Mouse (Mus musculus) gastrocnemius, postnatal 14 days (tissue): ENCODE data around the gene Ccdc162. TPM values are rescaled to one million over a fixed set of nuclear protein-coding genes. Genes with fewer than 3 reads are reported as not detected.
"Not testable (repeated sequence)": the region's sequence is repeated elsewhere in the genome, so short reads cannot be mapped to it uniquely, and the experiment has no call there.

Experiments
- DNase-seq: peaks from one replicate; pipeline ENCODE4 v3.0.0; 2021; ENCODE audit warnings: mixed read lengths
- intact Hi-C: fragments of 180-260 bp; cut with DNase I; formaldehyde crosslinking; loops from one replicate; pipeline ENCODE4 v1.15.1; 2025; ENCODE audit warnings: low total_unique reads
- total RNA-seq, 2 experiments: library from RNA; stranded (reverse); gene quantifications; 2 replicates each; pipeline ENCODE4 v1.2.3; 2021

Gene Ccdc162
- total RNA-seq, 2 experiments from 2014 or later, result 0.64 to 0.66 TPM

DNA sequence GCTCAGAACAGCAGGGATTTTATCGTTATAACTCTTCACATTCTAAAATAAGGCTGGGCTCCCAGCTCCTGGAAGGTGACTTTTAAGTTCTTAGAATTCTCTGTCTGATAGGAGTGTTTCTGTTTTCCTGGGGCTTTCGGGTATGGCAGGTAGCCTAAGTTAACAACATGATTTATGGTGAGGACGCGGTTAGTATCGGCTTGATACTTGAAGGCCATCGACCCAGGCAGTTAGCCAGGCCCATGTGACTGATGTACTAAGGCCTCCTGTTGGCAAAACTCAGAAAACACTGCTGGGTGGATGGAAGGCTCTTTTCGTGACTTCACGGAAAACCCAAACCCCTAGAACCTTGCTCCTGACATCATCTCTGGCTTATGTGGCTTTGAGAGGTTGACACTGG, 7.1 kb downstream of the Ccdc162 start:
- DNase-seq, result no peak

DNA sequence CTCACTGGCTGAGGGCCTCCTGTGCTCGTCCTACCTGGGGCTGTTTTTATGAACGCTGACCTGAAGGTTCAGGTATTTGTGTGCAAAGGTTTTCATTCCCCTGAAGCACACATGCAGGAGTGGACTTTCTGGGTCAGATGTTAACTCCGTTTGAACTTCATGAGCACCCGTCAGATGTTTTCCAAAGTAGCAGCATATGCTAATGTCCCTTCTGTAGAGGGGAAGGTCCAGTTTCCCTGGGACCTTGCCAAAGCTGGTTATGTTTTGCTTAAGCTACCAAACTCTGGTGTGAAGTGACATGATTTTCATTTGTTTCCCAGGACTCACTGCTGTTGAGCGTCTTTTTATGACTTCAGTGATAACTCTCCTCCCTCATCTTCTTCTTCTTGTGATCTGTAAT, 16.8 kb downstream of the Ccdc162 start:
- intact Hi-C loops, result no loop called here
- no peak for DNase-seq

More for the DNA sequence above, 7.1 kb downstream of the Ccdc162 start:
- intact Hi-C loops, result no loop called here

DNA sequence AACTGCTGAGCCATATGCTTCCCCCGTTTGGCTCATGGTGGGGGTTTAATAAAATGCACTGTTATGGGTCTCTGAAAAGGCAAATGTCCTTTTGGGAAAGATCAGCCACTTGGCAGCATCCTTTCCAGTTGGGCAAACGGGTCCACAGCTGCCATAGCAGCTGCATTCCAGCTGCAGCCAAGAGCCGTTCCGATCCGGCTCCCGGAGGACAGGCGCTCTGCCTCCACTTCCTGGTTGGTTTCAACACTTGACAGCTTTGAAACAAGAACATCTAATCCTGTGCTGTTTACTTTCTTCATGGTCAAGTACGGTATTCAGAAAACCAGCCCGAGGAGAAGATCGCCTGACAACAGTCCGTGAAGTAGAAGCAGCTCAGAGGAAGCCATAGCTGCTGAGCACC, 19.4 kb downstream of the Ccdc162 start:
- DNase-seq, result peak; percentile 54
- intact Hi-C loops, result no loop called here

DNA sequence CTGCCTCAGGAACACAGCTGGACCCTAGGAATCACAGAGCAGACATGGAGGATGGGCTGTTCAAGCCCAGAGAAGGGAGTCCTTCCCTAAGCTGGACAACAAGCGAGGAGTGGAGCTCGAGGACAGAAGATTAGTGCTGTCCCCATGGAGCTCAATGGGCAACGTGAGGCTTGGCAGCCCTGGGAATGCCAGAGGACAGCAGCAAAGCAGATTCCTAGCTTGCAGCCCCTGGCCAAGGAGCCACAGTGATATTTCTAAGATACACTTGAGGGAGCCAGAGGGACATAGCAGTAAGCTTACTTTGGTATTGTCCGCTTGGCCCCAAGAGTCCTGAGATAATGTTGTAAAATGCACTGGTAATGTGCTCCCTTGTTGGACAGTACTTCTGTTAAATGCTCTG, 25.5 kb downstream of the Ccdc162 start:
- intact Hi-C loops, result no loop called here
- DNase-seq, result no peak

DNA sequence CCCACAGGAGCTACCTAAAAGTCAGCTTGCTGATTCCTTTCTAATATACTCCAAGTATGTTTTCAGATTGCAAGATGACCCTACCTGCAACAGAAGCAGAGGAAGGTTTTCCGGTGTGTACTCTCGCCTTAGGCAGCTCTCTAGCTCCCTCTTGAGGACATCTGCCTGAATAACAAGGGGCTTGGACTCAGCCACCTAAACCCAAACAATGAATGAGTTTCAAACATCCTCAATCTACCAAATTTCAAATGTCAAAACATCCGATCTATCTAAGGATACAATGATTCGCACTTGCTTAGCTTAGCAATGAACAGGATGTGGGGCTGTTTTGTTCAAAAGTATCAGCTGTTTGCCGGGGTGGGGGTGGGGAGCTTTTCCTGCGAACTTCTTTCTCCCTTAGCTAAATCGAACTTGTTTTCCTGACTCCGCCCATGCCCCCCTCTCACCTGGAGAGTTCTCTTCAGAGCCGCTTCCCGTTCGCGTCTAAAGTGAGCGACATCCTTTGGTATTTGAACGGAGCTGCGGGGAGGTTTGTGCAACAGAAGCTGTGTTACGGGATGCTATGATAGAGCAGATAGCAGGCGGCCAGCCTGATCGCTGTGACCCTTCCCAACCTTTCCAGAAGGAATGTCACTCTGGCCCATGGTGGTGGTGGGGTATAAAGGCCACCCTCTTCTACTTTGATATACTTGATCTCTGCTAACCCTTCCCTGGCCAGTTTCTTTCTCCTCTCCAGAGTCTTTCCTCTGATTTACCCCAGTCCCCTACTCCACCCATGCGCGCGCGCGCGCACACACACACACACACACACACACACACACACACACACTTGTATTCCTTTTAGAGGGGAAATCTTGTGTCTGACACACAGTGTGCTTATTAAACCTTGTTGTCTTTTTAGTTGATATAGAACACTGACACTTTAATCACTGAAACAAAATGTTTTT, 26.2 kb downstream of the Ccdc162 start:
- intact Hi-C loops, result loop anchor here (10.0 kb wide), 1 partner anchor 265 kb away; no protein-coding TSS in a partner anchor
- peak; percentile 38 for DNase-seq

DNA sequence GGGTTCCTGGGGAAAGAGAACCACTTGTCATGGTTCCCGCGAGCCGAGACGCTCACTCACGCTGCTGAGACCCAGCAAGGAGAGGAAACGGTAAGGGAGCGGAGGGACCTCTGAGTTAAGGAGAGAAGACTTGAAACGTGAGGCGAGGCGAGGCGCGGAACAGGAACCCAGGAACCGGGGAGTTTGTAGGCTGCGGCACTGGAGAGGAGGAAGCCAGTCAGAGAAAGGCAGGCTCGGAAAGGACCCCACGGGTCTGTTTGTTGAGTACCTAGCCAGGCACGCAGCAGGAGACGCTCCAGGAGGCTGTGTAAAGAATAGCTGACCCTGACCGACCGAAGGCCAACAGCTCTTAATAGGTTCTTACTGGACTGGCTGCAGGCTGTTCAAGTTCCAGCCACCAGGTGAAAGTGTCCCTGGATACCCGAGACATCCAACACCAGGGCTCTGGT, 31.9 kb downstream of the Ccdc162 start:
- intact Hi-C loops, result loop anchor here (5.0 to 10.0 kb wide), 2 partner anchors 167 to 260 kb away; partner anchors contain the start of gene Cd164
- peak; percentile 23 for DNase-seq

DNA sequence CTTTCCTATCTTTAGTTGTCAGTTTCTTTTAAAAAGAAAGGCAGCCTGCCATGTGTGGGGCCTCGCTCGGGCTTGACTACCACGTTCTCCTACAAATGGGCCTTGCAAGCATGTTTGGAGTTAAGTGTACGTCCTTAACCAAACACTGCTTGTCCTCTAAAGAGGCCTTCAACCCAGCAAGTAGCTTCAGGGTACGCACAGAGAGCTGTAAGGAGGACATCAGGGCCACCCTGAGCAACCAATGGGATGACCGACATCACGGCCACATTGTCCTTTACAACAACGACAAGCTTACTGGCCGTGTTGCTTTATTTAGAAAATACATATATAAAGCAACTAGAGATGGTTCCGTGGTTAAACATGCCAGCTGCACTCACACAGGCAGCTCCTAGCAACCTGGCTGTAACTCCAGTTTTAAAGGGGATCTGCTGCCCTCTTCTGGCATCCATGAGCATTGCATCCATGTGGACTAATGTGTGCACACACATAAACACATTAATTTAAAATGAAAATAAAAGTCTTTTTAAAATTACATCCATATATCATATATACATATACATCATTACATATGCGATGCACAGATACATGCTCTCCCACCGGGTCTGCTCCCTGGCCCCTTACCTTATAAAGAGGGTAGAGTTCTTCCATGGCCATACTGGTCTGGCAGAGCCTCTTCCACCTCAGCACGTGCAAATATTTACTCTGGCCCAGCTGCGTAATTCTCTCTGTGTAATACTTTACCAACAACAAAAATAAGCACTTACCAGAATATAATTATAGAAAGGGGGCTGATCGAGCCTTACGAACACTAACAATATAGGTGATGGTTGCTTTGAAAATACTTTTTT, 33.7 kb downstream of the Ccdc162 start:
- DNase-seq, result peak; percentile 75
- intact Hi-C loops, result loop anchor here (5.0 to 10.0 kb wide), 2 partner anchors 165 to 258 kb away; partner anchors contain the start of gene Cd164

DNA sequence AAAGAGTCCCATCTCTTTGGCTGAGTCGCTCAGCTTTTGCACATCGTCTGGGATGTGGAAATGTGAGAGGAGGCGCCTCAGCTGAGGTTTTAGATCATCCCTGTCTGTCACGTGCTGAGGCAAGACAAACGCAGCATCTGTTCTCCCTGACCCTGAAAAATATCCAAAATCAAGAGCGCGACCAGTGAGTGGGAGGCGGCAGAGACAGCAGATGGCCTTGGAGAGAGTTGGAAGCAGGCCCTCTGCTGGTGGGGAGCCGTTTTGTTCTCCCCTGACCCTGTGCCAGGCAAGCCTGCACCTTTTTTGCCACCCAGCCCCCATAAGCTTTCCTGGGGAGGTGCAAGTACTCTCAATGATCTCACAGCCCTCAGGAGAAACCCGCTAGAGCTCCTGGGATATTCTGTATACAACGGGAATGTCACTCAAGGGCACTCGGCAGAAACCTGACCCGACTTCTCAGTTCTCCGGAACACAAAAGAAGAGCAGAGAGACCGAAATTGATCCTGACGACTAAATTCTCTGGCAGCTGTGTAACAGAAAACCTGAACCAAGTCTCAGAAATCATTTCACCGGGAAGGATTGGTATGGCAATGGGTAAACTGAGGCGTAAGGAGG, 37.6 kb downstream of the Ccdc162 start:
- DNase-seq, result peak; percentile 74
- intact Hi-C loops, result no loop called here

DNA sequence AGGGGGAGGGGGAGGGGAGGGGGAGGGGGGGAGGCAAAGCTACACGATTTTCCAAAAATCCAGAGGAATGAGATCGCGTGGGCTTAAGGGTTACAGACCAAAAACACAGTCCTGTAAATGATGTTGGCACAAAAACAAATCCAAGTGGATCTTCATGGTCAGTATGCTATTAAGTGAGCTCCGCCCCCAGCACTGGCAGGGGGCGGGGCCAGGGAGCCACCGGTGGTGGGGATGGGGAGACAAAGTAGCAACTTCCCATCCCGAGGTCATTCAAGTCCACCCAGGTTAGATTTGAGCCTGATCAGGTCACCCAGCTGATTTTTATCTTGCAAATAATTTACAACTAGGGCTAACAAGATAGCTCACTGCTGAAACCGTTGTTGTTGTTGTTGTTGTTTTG, 39.0 kb downstream of the Ccdc162 start:
- intact Hi-C loops, result no loop called here
- no peak for DNase-seq

DNA sequence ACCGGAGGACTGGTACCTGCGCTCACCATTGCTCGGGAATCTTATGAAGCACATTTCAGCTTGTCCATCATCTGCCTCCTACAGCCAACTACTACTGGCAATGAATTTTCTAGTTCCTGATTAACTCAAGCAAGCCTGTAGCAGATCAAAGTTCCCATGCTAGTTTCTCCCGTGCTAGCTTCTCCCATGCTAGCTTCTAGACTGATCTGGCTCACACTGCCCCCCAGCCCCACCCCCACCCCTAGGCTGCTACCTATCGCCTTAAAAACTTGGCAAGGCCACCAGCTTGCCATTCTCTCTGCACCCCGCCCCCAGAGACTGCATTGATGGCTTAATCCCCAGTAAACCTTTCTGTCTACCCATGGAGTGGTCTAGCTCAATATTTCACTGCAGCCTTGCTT, 39.8 kb downstream of the Ccdc162 start:
- intact Hi-C loops, result no loop called here
- no peak for DNase-seq

DNA sequence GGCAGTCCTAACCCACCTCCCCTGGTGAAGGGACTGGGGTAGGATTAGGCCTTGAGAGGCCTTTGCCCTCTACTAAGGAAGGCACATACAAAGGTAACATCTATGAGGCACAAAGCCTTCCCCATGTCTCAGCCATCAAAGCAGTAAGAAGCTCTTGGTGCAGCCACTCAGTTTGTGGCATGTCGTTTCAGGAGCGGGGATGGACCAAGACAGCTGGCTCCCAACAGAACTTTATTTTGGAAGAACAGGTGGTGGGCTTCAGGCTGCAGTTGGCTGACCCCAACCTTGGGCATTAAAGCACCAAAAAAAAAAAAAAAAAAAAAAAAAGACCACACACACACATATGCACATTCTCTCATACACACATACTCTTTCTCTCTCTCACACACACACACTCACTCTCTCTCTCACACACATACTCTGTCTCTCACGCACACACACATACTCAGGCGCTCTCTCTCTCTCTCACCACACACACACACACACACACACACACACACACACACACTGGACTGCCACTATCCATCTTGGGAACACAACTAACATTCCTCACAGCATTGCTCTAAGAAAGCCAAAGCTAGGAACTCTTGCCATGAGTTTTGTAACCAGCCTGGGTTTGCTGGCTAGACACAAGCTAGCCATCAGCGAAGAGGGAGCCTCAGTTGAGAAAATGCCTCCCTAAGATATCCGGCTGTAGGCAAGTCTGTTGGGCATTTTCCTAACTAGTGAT, 40.4 kb downstream of the Ccdc162 start:
- intact Hi-C loops, result no loop called here
- DNase-seq, result no peak

DNA sequence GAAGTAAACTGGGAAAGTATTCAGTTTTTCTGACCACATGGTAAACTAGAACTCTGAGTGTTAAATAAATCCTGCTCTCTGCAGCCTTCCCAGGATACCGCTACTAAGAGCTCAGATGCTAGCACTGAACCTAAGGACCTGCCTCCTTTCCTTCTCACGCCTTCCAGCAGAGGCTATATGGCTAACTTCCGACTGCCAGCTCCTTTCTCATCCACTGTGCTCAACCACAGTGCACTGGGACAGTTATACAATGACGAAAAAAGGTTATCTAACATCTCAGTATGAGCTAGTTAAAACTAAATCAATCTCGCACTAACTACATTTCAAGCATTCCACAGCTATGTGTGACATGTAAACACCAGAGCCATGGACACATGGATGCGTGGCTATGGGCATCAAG, 41.2 kb downstream of the Ccdc162 start:
- DNase-seq, result no peak
- intact Hi-C loops, result no loop called here

DNA sequence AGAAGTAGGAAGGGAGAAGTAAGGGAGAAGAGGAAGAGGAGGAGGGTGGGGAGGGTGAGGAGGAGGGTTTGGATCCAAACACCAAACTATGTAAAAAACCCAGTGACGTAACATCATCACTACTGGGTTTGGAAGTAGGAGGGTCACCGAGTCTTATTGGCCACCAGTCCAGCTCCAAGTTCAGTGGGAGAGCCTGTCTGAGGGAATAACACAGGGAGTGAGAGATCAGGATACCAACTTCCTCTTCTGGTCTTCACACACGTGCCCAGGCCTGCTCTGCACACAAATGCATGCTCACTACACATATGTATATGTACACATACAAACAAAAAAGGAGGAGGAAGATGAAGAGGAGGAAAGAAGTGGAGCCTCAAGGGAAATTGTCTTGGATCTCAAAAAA, 42.1 kb downstream of the Ccdc162 start:
- DNase-seq, result no peak
- intact Hi-C loops, result no loop called here

DNA sequence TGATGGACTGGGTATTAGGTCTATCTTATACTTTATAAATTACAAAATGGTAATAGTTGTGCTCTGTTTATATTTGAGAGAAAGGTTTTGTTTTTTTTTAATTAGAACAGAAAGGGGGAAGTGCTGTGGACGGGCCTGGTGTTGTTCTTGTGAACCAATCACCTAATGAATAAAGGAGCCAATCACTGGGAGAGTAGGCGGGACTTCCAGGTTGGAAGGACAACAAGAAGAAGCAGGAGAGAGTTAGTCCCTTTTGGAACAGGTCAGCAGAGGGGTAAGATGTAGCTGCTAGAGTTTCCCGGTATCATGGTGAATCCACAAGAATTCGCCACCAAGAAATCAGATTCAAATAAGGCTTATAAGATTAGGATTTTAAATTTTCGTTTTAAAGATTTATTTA, 46.2 kb downstream of the Ccdc162 start:
- intact Hi-C loops, result no loop called here
- DNase-seq, result no peak

DNA sequence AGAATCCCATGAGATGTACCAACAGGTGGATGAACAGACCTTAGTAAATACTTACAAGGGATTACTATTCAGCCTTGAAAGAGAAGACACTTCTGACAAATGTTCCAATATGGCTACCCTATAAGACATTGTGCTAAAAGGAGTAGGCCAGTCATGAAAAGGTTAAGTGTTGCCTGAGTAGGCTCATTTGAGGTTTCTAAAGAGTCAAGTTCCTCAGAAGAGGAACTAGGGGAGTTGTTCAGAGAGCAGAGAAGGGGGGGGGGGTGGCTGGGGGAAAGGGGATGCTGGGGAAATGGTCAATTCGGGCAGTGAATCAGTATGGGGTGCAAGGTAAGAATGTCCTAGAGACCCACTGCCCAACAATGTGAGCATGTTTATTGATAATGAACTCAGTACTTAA, 50.9 kb downstream of the Ccdc162 start:
- intact Hi-C loops, result no loop called here
- DNase-seq, result no peak

DNA sequence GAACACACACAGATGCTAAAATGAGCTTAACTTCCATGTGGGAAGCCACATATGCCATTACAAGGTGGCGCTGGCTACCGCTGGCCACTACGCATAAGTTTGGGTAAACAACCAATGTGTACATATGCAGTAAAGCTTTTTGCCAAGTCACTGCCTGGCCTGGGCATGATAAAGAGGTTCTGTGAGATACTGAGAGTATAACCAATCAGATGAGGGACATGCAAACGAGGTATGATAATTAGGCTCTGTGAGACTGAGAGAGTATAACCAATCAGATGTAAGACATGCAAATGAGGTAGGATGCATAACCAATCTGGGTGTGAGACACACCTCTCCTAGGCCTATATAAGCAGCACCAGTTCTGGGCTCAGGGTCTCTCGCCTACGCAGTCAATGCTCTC, 56.8 kb downstream of the Ccdc162 start:
- intact Hi-C loops, DNase-seq: not testable (repeated sequence)

DNA sequence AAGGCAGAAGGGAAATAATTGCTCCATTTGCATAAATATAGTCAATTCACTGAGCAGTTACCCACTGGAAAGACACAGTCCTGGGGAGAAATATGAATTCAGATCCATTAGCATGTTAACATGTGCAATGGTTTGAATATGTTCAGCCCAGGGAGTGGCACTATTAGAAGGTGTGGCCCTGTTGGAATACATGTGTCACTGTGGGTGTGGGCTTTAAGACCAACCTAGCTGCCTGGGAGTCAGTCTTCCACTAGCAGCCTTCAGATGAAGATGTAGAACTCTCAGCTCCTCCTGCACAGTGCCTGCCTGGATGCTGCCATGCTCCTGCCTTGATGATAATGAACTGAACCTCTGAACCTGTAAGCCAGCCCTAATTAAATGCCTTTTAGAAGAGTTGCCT, 60.8 kb downstream of the Ccdc162 start:
- intact Hi-C loops, DNase-seq: not testable (repeated sequence)

DNA sequence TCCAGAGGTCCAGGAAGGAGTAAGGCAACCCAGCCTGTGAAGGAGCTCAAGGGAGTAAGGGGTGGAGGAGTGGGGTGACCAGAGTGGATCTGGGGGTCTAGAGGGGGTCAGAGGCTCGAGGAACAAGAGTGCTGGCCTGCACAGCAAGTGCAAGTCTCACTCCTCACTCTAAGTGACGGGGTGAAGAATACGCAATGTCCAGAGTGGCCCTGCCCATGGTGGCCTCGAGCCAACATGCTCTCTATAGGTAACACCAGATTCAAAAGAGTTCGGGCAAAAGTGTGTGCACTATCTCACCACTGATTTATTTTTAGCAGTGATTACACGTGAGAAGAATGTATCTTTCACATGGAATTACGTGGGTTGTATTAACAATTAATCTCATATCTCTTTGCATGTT, 63.4 kb downstream of the Ccdc162 start:
- DNase-seq, result no peak
- intact Hi-C loops, result no loop called here

DNA sequence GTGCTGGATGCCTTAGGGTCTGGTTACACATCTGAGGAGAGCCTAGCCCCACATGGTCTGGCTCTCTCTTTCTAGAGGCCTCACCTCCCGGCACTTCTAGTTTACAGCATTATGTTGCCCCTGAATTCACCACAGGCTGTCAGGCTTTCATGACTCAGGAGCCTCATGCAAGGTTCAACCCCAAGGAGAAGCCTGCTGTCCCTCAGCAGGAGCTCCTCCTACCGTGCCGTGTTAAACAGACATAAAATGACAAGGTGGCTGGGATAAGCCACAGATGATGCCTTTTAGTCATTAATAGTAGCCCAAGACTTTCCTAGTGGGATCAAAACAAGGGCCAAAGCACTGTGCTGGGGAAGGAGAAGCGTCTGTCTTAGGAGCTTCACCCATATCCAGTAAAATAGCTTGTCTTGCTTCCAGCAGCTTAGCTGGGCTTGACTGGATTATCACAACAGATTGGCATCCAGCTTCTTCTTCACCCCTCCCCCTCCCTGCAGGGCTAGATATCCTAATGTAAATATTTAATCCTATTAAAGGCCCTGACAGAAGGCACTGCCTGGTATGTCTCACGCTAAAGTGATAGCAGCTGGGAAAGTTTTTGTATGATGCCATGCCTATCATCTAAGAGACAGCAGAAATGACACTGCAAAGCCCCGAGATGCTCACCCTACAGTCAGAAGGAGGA, 64.2 kb downstream of the Ccdc162 start:
- intact Hi-C loops, result no loop called here
- no peak for DNase-seq
